Mouse (Mus musculus): Measurements from ENCODE around the gene Aph1c.
"Not testable (repeated sequence)": the region's sequence is repeated elsewhere in the genome, so short reads cannot be mapped to it uniquely, and the experiment has no call there.

GRCm38 (mm10) chr9:66822255-66822654 lies 12.3 kb downstream of the Aph1c start:
- TF ChIP-seq CTCF (IDR thresholded peaks at IDR 0.05; ENCODE audit: low read depth, low read length); GATA1 (IDR thresholded peaks at IDR 0.05; ENCODE audit: borderline replicate concordance, low read length); TAL1 (conservative IDR thresholded peaks at IDR 0.05; ENCODE audit: low read depth, low read length): not testable (repeated sequence)
